Comparison of ENCODE assay signal across 8 mouse cellular contexts in the genomic region with DNA sequence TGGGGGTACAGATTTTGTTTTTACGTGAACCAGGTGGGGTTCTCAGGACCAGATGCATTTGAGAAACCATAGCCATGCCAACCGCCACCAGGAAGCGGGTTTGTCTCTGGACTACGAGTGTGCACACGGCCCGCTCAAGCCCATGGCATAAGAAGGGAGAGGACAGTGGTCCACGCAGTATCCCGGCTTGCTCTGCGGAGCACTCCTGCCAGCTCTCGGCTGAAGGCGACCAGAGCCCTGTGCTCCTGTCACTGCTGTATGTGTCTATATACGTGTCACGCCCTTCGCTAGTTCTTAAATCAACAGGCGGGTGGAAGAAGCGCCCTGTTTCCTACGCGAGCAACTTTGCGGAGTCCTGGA. TPM values are rescaled to one million over a fixed set of nuclear protein-coding genes. Genes with fewer than 3 reads are reported as not detected.
DNase-seq lines count a peak whose midpoint lies in the region; ATAC-seq and TF ChIP-seq lines count a peak whose summit lies in the region.

No protein-coding gene starts in this region.

- 4% methylated on average over 19 of the region's 19 CpGs for WGBS in kidney, embryonic 15.5 days
- WGBS in embryonic facial prominence, embryonic 11.5 days: 6% methylated on average over 19 of the region's 19 CpGs
- WGBS in hindbrain, postnatal 0 days: 6% methylated on average over 19 of the region's 19 CpGs
- WGBS in midbrain, postnatal 0 days: 5% methylated on average over 19 of the region's 19 CpGs

- no peaks in the 10 kb centered on the region for H3K36me3 ChIP-seq in kidney, embryonic 15.5 days
- no peaks in the 10 kb centered on the region for H3K36me3 ChIP-seq in embryonic facial prominence, embryonic 11.5 days (replicated peaks; ENCODE audit: control insufficient read depth, insufficient read depth, low read depth, low read length)
- H3K36me3 ChIP-seq in hindbrain, postnatal 0 days (ENCODE audit: insufficient read depth, low read length): no peaks in the 10 kb centered on the region
- H3K36me3 ChIP-seq in midbrain, postnatal 0 days (ENCODE audit: insufficient read depth, low read length): no peaks in the 10 kb centered on the region

- peak overlapping the region; percentile 51 for H3K4me3 ChIP-seq in kidney, embryonic 15.5 days (replicated peaks)
- H3K4me3 ChIP-seq in embryonic facial prominence, embryonic 11.5 days (ENCODE audit: low read depth, low read length): peak overlapping the region; percentile 44
- peak overlapping the region; percentile 47 for H3K4me3 ChIP-seq in hindbrain, postnatal 0 days (ENCODE audit: low read length)
- H3K4me3 ChIP-seq in midbrain, postnatal 0 days (ENCODE audit: low read depth, low read length): peak overlapping the region; percentile 47

- no peak for TF ChIP-seq CTCF in hindbrain, postnatal 0 days (IDR thresholded peaks at IDR 0.05; ENCODE audit: low read depth)
- TF ChIP-seq CTCF in midbrain, postnatal 0 days (IDR thresholded peaks at IDR 0.05): no peak

- no peaks in the 10 kb centered on the region for H3K9me3 ChIP-seq in kidney, embryonic 15.5 days (replicated peaks)
- H3K9me3 ChIP-seq in embryonic facial prominence, embryonic 11.5 days (replicated peaks; ENCODE audit: control insufficient read depth, low read length): no peaks in the 10 kb centered on the region
- H3K9me3 ChIP-seq in hindbrain, postnatal 0 days (ENCODE audit: low read length): no peaks in the 10 kb centered on the region
- no peaks in the 10 kb centered on the region for H3K9me3 ChIP-seq in midbrain, postnatal 0 days (ENCODE audit: low read length)

- ATAC-seq in kidney, embryonic 15.5 days (replicated peaks; ENCODE audit: low FRiP score): 0 out of 2 replicates have a peak, but pooled peaks have one; percentile 7
- no peak for ATAC-seq in embryonic facial prominence, embryonic 11.5 days (replicated peaks; ENCODE audit: insufficient number of reproducible peaks, low FRiP score, low TSS enrichment, low read depth)
- peak; percentile 39 for ATAC-seq in hindbrain, postnatal 0 days
- no peak for ATAC-seq in midbrain, postnatal 0 days (ENCODE audit: low FRiP score)

- H3K4me2 ChIP-seq in kidney, embryonic 15.5 days: peak overlapping the region; percentile 97
- peak overlapping the region; percentile 94 for H3K4me2 ChIP-seq in embryonic facial prominence, embryonic 11.5 days (ENCODE audit: low read depth, low read length)
- peak overlapping the region; percentile 95 for H3K4me2 ChIP-seq in hindbrain, postnatal 0 days (ENCODE audit: low read depth, low read length)
- H3K4me2 ChIP-seq in midbrain, postnatal 0 days (ENCODE audit: low read depth, low read length, poor library complexity, severe bottlenecking): peak overlapping the region; percentile 98

- no peak for DNase-seq in kidney, adult 8-10 months
- peak; percentile 30 for DNase-seq in embryonic facial prominence, embryonic 11.5 days (ENCODE audit: low spot score)
- peak; percentile 38 for DNase-seq in hindbrain, postnatal 0 days (ENCODE audit: low spot score)
- no peak for DNase-seq in midbrain, postnatal 0 days (ENCODE audit: low spot score)
- no peak for DNase-seq in ovary, postnatal 14 days (ENCODE audit: low spot score)
- DNase-seq in gastrocnemius, postnatal 4 days (ENCODE audit: low spot score in 2 of 2): no peak
- no peak for DNase-seq in left cerebral cortex, adult 9 months (ENCODE audit: low spot score in 2 of 2)

- peaks cover 19% of the 10 kb centered on the region for H3K4me1 ChIP-seq in kidney, embryonic 15.5 days
- peaks cover 5% of the 10 kb centered on the region; the same call in 1 of the 2 replicates for H3K4me1 ChIP-seq in embryonic facial prominence, embryonic 11.5 days (ENCODE audit: control insufficient read depth, insufficient read depth, low read length)
- peaks cover 11% of the 10 kb centered on the region for H3K4me1 ChIP-seq in hindbrain, postnatal 0 days (ENCODE audit: insufficient read depth, low read length)
- H3K4me1 ChIP-seq in midbrain, postnatal 0 days (ENCODE audit: insufficient read depth, low read length): peaks cover 7% of the 10 kb centered on the region; the same call in 1 of the 2 replicates

- peak overlapping the region; percentile 29; the same call in 1 of the 2 replicates for H3K9ac ChIP-seq in kidney, embryonic 15.5 days
- no peak overlapping the region for H3K9ac ChIP-seq in embryonic facial prominence, embryonic 11.5 days (replicated peaks; ENCODE audit: low read length)
- peak overlapping the region; percentile 51; the same call in 1 of the 2 replicates for H3K9ac ChIP-seq in hindbrain, postnatal 0 days (replicated peaks; ENCODE audit: low read length)
- H3K9ac ChIP-seq in midbrain, postnatal 0 days (replicated peaks; ENCODE audit: low read length, poor library complexity, severe bottlenecking): peak overlapping the region; percentile 29; the same call in 1 of the 2 replicates

- no peak overlapping the region for H3K27ac ChIP-seq in kidney, embryonic 15.5 days
- H3K27ac ChIP-seq in embryonic facial prominence, embryonic 11.5 days (replicated peaks; ENCODE audit: low read depth, low read length): no peak overlapping the region
- H3K27ac ChIP-seq in hindbrain, postnatal 0 days: no peak overlapping the region
- H3K27ac ChIP-seq in midbrain, postnatal 0 days (ENCODE audit: low read depth, low read length): no peak overlapping the region

- H3K27me3 ChIP-seq in kidney, embryonic 15.5 days: peaks cover 67% of the 10 kb centered on the region
- H3K27me3 ChIP-seq in embryonic facial prominence, embryonic 11.5 days (ENCODE audit: control insufficient read depth, insufficient read depth, low read length): peaks cover 31% of the 10 kb centered on the region
- H3K27me3 ChIP-seq in hindbrain, postnatal 0 days (ENCODE audit: insufficient read depth, low read length): peaks cover 14% of the 10 kb centered on the region
- H3K27me3 ChIP-seq in midbrain, postnatal 0 days (ENCODE audit: insufficient read depth, low read length): peaks cover 27% of the 10 kb centered on the region

RNA-seq across cellular contexts. Expression of a gene that starts 0.8 kb away (rescaled TPM):
- polyA plus RNA-seq in kidney, embryonic 15.5 days (2015; fragmentation: Nextera tagmentation; extraction: Ambion mirVana): 0.35 and 0.54 TPM in 2 replicates
- polyA plus RNA-seq in embryonic facial prominence, embryonic 11.5 days (2014; fragmentation: Nextera tagmentation; extraction: Ambion mirVana): 0.21 and 0.31 TPM in 2 replicates
- total RNA-seq in hindbrain, postnatal 0 days (2014; rRNA removed): 0.72 and 1.3 TPM in 2 replicates
- polyA plus RNA-seq in hindbrain, postnatal 0 days (2015; fragmentation: Nextera tagmentation; extraction: Ambion mirVana): 0.68 and 1.00 TPM in 2 replicates
- total RNA-seq in midbrain, postnatal 0 days (2014; rRNA removed): 0.82 and 1.1 TPM in 2 replicates
- 1.4 and 1.8 TPM in 2 replicates for polyA plus RNA-seq in midbrain, postnatal 0 days (2015; fragmentation: Nextera tagmentation; extraction: Ambion mirVana)
- under 1 TPM; 0.29 to 0.37 TPM for total RNA-seq in gastrocnemius, postnatal 4 days (2021)

Comparison
In these comparisons a context has a peak if more than half of its experiments do, and no peak if none do; other contexts are left out.
1. ATAC-seq: peak in kidney, embryonic 15.5 days (single experiment) and hindbrain, postnatal 0 days (single experiment); none in embryonic facial prominence, embryonic 11.5 days (single experiment) and midbrain, postnatal 0 days (single experiment).
2. DNase-seq: peak in embryonic facial prominence, embryonic 11.5 days (single experiment) and hindbrain, postnatal 0 days (single experiment); none in kidney, adult 8-10 months (0 of 2), midbrain, postnatal 0 days (single experiment), ovary, postnatal 14 days (single experiment), gastrocnemius, postnatal 4 days (0 of 2) and left cerebral cortex, adult 9 months (0 of 2).
3. Peak in every context shown above with its lines, with median percentiles within 50 percentile points of each other: H3K4me2 ChIP-seq and H3K4me3 ChIP-seq.